Mouse (Mus musculus): ENCODE measurements around the gene Erp44.

GRCm38 (mm10) chr4:48314814-48315213 is 35.5 kb upstream of the Erp44 start:
- TF ChIP-seq CTCF (IDR thresholded peaks at IDR 0.05; ENCODE audit: low read depth) (no peak), EP300 (IDR thresholded peaks at IDR 0.05; ENCODE audit: low read depth) (no peak)
